Mouse (Mus musculus): ENCODE results near the gene Hspa1b. TPM values are rescaled to one million over a fixed set of nuclear protein-coding genes. Genes with fewer than 3 reads are reported as not detected.

The Hspa1b gene
- polyA plus RNA-seq, 1 experiment from 2014 or later, result 3.0 TPM

DNA sequence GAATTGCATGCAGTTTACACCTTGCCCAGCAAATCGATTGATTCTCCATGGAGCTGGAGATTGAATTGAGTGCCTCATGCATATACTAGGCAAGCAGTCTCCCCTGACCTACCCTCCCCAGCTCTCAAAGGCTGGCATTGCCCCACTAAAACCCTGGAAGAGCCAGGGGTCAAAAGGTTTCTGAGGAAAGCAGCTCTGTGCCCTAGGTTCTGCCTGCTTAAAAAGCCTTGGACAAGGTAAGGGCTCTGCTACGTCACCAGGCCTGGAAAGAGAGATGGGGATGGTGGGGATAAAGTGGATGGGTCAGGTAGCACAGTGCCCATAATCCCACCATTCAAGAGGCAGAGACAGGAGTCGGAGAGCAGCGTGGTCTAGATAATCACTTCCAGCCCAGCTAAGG lies 4.2 kb downstream of the Hspa1b start:
- Histone ChIP-seq H3K4me2 (replicated peaks; ENCODE audit: low read depth) (no peak overlapping the region), H3K9me3 (ENCODE audit: control insufficient read depth, low read length) (no peaks in the 10 kb centered on the region), H3K27ac (replicated peaks) (no peak overlapping the region), H3K27me3 (ENCODE audit: control insufficient read depth, insufficient read depth, low read length) (no peaks in the 10 kb centered on the region), H3K4me1 (replicated peaks; ENCODE audit: control insufficient read depth, insufficient read depth) (peaks cover 5% of the 10 kb centered on the region; the same call in 1 of the 2 replicates), H3K4me3 (ENCODE audit: low read depth, low read length) (no peak overlapping the region), H3K9ac (ENCODE audit: low read length) (no peak overlapping the region), H3K36me3 (ENCODE audit: control insufficient read depth, insufficient read depth, low read length) (0 out of 2 replicates have a peak, but pooled peaks cover 5% of the 10 kb centered on the region)
- DNase-seq (ENCODE audit: low spot score) (no peak), ATAC-seq (ENCODE audit: low FRiP score, low TSS enrichment) (no peak)
- WGBS, result 83% methylated on average over 4 of the region's 4 CpGs
- TF ChIP-seq EP300 (optimal IDR thresholded peaks at IDR 0.05) (no peak), CTCF (IDR thresholded peaks at IDR 0.05; ENCODE audit: low read depth) (no peak)

DNA sequence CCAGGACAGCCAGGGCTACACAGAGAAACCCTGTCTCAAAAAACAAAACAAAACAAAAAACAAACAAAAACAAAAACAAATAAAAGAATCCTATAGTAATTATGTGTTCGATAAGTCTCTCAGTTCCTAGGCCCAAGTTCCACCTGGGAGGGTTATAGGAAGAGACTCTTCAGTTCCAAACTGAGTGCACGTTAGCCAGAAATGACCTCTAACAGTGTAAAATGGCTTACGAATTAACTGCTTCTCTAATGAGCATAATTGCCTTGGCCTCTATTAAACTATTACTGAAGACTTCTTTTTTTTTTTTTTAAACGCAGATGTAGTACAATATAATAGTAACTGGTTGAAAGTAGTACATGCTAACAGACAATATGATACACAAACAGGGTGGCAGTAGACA lies 5.1 kb downstream of the Hspa1b start:
- DNase-seq (ENCODE audit: low spot score) (no peak), ATAC-seq (ENCODE audit: low FRiP score, low TSS enrichment) (no peak)
- Histone ChIP-seq H3K4me1 (replicated peaks; ENCODE audit: control insufficient read depth, insufficient read depth) (peaks cover 5% of the 10 kb centered on the region; the same call in 1 of the 2 replicates), H3K9ac (ENCODE audit: low read length) (no peak overlapping the region), H3K27me3 (ENCODE audit: control insufficient read depth, insufficient read depth, low read length) (no peaks in the 10 kb centered on the region), H3K9me3 (ENCODE audit: control insufficient read depth, low read length) (no peaks in the 10 kb centered on the region), H3K4me2 (replicated peaks; ENCODE audit: low read depth) (no peak overlapping the region), H3K4me3 (ENCODE audit: low read depth, low read length) (no peak overlapping the region), H3K27ac (replicated peaks) (no peak overlapping the region), H3K36me3 (ENCODE audit: control insufficient read depth, insufficient read depth, low read length) (0 out of 2 replicates have a peak, but pooled peaks cover 7% of the 10 kb centered on the region)
- WGBS, result 90% methylated on average over 4 of the region's 4 CpGs
- TF ChIP-seq EP300 (optimal IDR thresholded peaks at IDR 0.05), result no peak
- no peak for TF ChIP-seq CTCF (IDR thresholded peaks at IDR 0.05; ENCODE audit: low read depth)

DNA sequence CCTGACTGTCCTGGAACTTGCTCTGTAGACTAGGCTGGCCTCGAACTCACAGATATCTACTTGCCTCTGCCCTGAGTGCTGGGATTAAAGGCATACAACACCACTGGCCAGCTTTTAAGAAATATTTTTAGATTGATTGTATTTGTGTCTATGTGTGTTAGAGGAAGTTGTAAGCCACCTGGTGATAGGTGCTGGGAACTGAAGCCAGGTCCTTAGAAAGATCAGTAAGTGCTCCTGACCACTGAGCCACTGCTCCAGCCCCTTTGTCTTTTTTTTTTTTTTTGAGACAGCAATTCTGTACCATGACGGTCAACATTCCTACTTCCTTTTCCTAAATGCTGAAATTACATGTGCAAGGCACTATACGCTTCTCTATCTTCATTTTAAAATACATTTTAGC lies 5.8 kb downstream of the Hspa1b start:
- TF ChIP-seq EP300 (optimal IDR thresholded peaks at IDR 0.05) (no peak), CTCF (IDR thresholded peaks at IDR 0.05; ENCODE audit: low read depth) (no peak)
- no peak overlapping the region for H3K27ac ChIP-seq (replicated peaks)
- WGBS, result 88% methylated on average over 3 of the region's 3 CpGs

DNA sequence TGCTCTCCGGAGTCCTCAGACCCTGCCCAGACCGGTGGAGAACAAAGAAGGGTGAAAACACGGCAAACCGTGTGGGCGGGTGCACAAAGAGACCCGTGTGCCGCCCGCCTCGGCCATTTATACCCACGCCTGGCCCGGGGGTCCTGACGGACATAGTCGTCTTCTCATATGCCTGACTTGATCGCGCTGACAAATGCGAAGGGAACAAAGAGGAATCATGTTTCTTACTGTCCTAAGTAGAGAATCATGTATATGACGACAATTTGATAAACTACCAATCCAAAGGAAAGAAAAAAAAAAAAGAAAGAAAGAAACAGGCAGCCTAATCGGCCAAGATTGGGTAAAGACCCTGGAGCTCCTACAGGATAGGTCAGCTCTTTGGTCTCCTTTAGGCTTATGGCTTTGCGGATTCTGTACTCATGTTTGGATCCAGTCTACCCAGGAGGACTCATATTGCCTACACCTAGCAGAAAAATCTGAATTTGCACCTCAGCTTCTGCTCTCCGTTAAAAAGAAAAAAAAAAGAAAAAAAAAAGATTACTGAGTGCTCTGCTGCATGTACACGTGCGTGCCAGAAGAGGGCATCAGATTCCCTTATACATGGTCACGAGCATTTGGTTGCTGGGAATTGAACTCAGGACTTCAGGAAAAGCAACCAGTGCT lies 6.5 kb downstream of the Hspa1b start:
- DNase-seq (ENCODE audit: low spot score), result peak; percentile 83
- H3K9me3 ChIP-seq (ENCODE audit: control insufficient read depth, low read length), result no peaks in the 10 kb centered on the region
- under 1% methylated on average over 23 of the region's 23 CpGs for WGBS
- peak overlapping the region; percentile 64 for H3K4me2 ChIP-seq (replicated peaks; ENCODE audit: low read depth)
- peak overlapping the region; percentile 80 for H3K27ac ChIP-seq (replicated peaks)
- H3K9ac ChIP-seq (ENCODE audit: low read length), result peak overlapping the region; percentile 83
- peaks cover 5% of the 10 kb centered on the region; the same call in 1 of the 2 replicates for H3K4me1 ChIP-seq (replicated peaks; ENCODE audit: control insufficient read depth, insufficient read depth)
- 0 out of 2 replicates have a peak, but pooled peaks cover 7% of the 10 kb centered on the region for H3K36me3 ChIP-seq (ENCODE audit: control insufficient read depth, insufficient read depth, low read length)
- H3K4me3 ChIP-seq (ENCODE audit: low read depth, low read length), result peak overlapping the region; percentile 74
- TF ChIP-seq EP300 (optimal IDR thresholded peaks at IDR 0.05) (peak; percentile 96), CTCF (IDR thresholded peaks at IDR 0.05; ENCODE audit: low read depth) (peak; percentile 80)
- ATAC-seq (ENCODE audit: low FRiP score, low TSS enrichment), result peak; percentile 74
- no peaks in the 10 kb centered on the region for H3K27me3 ChIP-seq (ENCODE audit: control insufficient read depth, insufficient read depth, low read length)

More for the DNA sequence above, 5.8 kb downstream of the Hspa1b start:
- H3K27me3 ChIP-seq (ENCODE audit: control insufficient read depth, insufficient read depth, low read length), result no peaks in the 10 kb centered on the region
- no peak overlapping the region for H3K9ac ChIP-seq (ENCODE audit: low read length)
- 0 out of 2 replicates have a peak, but pooled peaks cover 7% of the 10 kb centered on the region for H3K36me3 ChIP-seq (ENCODE audit: control insufficient read depth, insufficient read depth, low read length)
- H3K4me1 ChIP-seq (replicated peaks; ENCODE audit: control insufficient read depth, insufficient read depth), result peaks cover 5% of the 10 kb centered on the region; the same call in 1 of the 2 replicates
- H3K9me3 ChIP-seq (ENCODE audit: control insufficient read depth, low read length), result no peaks in the 10 kb centered on the region
- DNase-seq (ENCODE audit: low spot score), result no peak
- H3K4me3 ChIP-seq (ENCODE audit: low read depth, low read length), result no peak overlapping the region
- H3K4me2 ChIP-seq (replicated peaks; ENCODE audit: low read depth), result no peak overlapping the region
- ATAC-seq (ENCODE audit: low FRiP score, low TSS enrichment), result no peak

DNA sequence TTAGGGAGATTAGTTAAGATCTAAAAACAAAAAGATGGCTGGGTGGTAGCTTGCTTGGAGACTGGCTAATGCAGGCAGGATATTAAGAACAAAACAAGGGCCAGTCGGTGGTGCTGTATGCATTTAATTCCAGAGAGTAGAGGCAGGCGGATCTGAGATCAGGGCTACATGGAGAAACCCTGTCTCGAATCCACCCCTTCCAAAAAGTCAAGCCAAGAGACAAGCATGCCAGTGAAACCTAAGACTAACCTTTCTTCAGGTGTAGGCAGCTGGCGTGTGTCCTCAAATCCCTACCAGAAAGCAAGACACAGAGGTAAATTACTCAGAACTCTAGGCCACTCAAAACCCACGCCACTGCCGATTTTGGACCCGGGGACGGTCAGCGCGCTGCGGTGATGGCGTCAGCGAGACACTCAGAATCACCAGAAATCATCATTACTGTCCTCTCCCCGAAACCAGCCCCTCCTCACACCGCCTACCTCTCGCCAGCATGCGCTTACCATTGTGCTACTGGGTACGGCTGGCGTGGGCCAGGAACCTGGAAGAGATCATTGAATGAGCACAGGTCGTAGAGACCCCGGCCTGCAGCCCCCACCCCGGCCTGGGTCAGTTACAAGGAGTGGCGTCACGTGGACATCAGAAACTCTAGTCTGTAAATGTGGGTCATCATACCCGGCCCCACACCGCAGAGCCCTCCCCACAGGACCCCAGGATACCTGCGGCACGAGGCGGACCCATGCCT lies 7.2 kb downstream of the Hspa1b start:
- TF ChIP-seq EP300 (optimal IDR thresholded peaks at IDR 0.05) (no peak), CTCF (IDR thresholded peaks at IDR 0.05; ENCODE audit: low read depth) (no peak)
- H3K9me3 ChIP-seq (ENCODE audit: control insufficient read depth, low read length), result no peaks in the 10 kb centered on the region
- H3K36me3 ChIP-seq (ENCODE audit: control insufficient read depth, insufficient read depth, low read length), result 0 out of 2 replicates have a peak, but pooled peaks cover 7% of the 10 kb centered on the region
- DNase-seq (ENCODE audit: low spot score) (no peak), ATAC-seq (ENCODE audit: low FRiP score, low TSS enrichment) (peak; percentile 40; the same call in 1 of the 2 replicates)
- peak overlapping the region; percentile 74 for H3K4me3 ChIP-seq (ENCODE audit: low read depth, low read length)
- no peaks in the 10 kb centered on the region for H3K27me3 ChIP-seq (ENCODE audit: control insufficient read depth, insufficient read depth, low read length)
- under 1% methylated on average over 29 of the region's 29 CpGs for WGBS
- H3K4me2 ChIP-seq (replicated peaks; ENCODE audit: low read depth), result peak overlapping the region; percentile 64
- peak overlapping the region; percentile 83 for H3K9ac ChIP-seq (ENCODE audit: low read length)
- H3K27ac ChIP-seq (replicated peaks), result peak overlapping the region; percentile 80
- H3K4me1 ChIP-seq (replicated peaks; ENCODE audit: control insufficient read depth, insufficient read depth), result peaks cover 5% of the 10 kb centered on the region; the same call in 1 of the 2 replicates
